Mouse (Mus musculus) forelimb bud, embryonic 11.5 days (tissue): ENCODE results near the gene Myo3a.

Experiments
- DNase-seq: peaks from one replicate; pipeline ENCODE4 v3.0.0-alpha.2; 2012; ENCODE audit warnings: low read depth, low spot score

The Myo3a gene

GRCm38 (mm10) chr2:22620978-22621827 is 393.9 kb downstream of the Myo3a start:
- no peak for DNase-seq

- DNase-seq = peak; percentile 58
Observed at GRCm38 (mm10) chr2:22621828-22622731, 394.8 kb downstream of the Myo3a start, which contains the start of gene Gad2. Gad2 (plus strand) TSS chr2:22622205.

GRCm38 (mm10) chr2:22623111-22624070 is 396.1 kb downstream of the Myo3a start:
- no peak for DNase-seq

- no peak for DNase-seq
Observed at GRCm38 (mm10) chr2:22624188-22624975, 397.1 kb downstream of the Myo3a start.

- no peak for DNase-seq
Observed at GRCm38 (mm10) chr2:22625096-22625960, 398.0 kb downstream of the Myo3a start.

- DNase-seq = no peak
Observed at GRCm38 (mm10) chr2:22627147-22627666, 399.9 kb downstream of the Myo3a start.

- no peak for DNase-seq
Observed at GRCm38 (mm10) chr2:22627819-22628432, 400.6 kb downstream of the Myo3a start.

- DNase-seq = no peak
Observed at GRCm38 (mm10) chr2:22634766-22635165, 407.5 kb downstream of the Myo3a start.

- DNase-seq = no peak
Observed at GRCm38 (mm10) chr2:22646134-22646533, 418.8 kb downstream of the Myo3a start.

- no peak for DNase-seq
Observed at GRCm38 (mm10) chr2:22648394-22648793, 421.1 kb downstream of the Myo3a start.

- DNase-seq = no peak
Observed at GRCm38 (mm10) chr2:22651826-22652225, 424.5 kb downstream of the Myo3a start.

- no peak for DNase-seq
Observed at GRCm38 (mm10) chr2:22663731-22664130, 436.4 kb downstream of the Myo3a start.
